Mouse (Mus musculus): ENCODE results near the gene Ndufaf2. TPM values are rescaled to one million over a fixed set of nuclear protein-coding genes. Genes with fewer than 3 reads are reported as not detected.

The Ndufaf2 gene
- total RNA-seq (2021) (10 to 100 TPM; 31.2 to 35.6 TPM), polyA plus RNA-seq (2012; rRNA removed) (2.4 and 3.7 TPM in 2 replicates)
- long read RNA-seq, transcript Ndufaf2-201 (4 exons, 678 nt) = major isoform, 11 of 15 reads
- long read RNA-seq, partial matches to known transcripts = 1 of 15 reads
- long read RNA-seq, other reads (novel, unspliced or antisense) = 3 of 15 reads

DNA sequence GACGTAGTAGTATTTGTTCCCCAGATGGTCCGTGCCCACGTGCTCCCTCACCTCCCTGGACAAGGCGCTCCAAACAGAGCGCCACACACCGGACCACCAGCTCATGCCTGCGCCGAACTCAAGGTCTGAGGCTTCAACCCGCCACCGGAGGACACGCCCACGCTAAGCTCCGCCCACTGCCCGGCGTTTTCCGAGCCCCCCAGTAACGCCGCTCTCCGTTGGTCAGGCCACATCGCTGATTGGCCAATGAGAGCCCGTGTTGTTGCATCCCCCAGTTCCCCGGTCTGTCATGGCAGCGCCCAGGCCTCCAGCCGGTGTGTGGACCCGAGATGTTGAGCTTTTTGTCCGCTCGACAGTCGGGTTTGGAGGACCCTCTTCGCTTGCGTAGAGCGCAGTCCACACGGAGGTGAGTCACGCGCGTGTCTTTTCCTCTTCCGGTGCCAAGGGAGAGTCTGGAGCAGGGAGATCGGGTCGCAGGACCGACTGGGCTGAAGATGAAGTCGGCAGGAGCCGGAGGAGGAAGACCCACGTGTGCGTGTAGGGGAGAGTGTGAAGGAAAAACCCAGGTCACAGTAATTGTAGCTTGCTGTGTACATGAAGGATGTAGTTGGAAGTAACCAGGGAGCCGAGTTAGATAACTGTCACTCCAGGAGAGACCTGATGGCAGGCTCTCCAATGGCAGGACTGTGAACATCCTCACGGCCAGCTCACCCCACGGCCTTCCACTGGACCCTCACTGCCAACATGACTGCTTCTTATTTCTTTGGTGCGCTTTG, at the start of gene Ndufaf2, which contains the start of gene Ercc8:
TSS of gene Ndufaf2 (minus strand) at position 159 of the 776 bp plus-strand sequence.
TSS of gene Ercc8 (plus strand) at position 267 of the 776 bp plus-strand sequence.
- peak; percentile 97 for DNase-seq

DNA sequence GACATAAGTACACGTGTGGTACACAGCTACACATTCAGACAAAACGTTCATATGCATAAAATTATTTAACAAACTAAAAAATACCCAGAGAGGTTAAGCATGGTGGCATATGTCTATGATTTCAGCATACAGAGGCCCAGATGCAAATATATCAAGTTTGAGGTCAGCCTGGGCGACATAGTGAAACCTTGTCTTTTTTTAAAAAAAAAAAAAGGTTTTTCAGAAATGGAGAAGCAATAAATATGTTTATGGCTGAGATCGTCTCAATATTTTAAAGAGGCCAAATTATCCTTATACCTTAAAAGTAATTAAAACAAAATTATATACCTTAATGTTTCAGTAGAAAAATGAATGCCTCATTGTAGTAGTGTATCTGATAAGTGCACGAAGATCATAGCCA, 49.7 kb upstream of the Ndufaf2 start:
- DNase-seq = no peak

DNA sequence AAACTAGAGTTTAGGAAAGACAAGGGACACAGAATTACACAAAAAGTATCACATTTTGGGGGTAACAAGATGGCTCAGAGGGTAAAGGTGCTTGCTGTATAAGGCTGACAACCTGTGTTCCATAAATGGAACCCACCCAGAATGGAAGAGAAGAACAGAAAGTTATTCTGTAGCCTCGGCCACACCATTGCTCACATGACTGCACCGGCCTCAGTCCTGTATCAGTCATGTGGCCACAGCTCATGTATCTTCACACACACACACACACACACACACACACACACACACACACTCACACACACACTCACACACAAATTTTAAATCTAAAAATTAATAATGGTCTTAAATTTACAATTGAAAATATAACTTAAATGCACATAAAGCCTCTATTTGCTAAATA, 49.0 kb upstream of the Ndufaf2 start:
- DNase-seq = no peak

DNA sequence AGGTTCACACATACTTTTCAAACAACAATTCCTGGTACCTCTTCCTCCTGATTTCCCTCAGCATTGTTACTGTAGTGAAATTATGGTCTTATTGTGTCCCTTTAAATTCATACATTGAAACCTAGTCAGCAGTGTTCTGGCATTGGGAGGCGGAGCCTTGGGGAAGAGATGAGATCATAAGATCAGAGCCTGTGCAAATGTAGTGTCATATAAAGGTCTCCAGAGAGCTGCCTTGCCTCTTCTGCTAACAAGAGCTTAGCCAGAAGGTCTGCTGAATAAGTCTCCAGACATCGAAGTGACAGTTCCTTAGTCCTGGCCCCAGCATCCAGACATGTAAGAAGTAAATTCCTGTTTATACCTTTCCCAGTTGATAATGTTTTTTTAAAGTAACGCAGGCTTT, 46.4 kb upstream of the Ndufaf2 start:
- peak; percentile 6 for DNase-seq

DNA sequence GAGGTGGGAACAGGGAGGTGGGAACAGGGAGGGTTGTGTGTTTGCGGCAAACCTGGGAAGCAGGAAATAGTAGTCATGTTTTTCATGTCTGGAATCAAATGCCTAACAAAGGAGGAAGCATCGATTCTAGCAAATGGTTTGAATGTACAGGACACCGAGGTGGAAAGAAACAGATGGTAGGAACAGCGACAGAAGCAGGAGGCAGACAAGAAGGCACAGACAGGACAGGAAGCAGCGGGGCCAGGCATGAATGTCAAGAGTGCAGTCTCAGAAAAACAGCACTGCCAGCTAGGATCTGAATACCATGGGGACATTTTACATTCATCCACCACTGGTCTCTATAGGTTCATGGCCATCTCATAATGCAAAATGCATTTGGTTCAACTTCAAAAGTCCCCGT, 37.1 kb upstream of the Ndufaf2 start:
- no peak for DNase-seq

DNA sequence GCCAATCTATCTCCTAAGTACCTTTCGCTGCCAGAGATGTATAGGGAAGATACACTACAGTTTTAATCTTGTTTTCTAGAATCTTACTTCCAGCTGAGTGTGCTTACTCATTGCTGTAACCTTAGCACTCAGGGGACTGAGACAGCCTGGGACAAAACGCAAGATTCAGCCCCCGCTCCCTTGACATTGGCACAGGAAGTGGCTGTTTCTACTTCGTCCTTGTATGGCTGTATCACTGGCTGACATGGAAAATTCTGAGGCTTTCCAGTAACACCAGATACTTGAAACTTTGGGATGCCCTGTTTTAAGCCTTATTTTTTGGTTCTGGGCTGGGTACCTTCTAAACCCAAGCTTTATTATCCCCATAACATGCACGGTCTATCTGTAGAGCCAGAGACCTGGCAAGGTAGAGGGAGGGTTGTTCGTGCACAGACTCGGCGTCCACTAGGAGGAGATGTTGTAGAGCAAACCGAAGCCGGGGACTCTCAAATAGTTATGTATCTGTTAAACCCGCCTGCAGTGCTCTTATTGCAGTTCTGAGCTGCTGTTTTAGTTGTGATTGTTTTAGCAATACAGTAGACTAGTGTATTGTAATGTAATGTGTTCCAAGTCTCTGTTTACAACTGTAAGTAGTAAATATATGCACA, 32.8 kb upstream of the Ndufaf2 start:
- peak; percentile 50 for DNase-seq

DNA sequence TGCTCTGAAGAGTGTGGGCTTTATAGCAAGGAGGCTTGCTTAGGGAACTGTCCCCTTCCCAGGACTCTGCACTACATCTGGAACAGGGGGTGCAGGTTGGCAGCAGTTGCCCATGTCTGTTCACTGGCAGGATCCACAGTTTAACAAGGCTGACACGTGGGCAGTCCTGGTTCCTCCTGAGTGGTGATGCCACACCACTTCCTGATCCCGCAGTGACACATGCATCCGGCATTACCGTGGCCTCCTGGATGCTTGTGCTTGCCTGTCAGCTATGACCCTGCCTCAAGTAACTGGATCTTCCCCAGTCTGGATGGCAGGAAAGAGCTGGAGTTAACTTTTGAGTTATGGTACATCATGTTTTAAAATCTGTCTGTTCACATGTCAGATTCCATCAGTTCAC, 29.6 kb upstream of the Ndufaf2 start:
- DNase-seq = no peak

DNA sequence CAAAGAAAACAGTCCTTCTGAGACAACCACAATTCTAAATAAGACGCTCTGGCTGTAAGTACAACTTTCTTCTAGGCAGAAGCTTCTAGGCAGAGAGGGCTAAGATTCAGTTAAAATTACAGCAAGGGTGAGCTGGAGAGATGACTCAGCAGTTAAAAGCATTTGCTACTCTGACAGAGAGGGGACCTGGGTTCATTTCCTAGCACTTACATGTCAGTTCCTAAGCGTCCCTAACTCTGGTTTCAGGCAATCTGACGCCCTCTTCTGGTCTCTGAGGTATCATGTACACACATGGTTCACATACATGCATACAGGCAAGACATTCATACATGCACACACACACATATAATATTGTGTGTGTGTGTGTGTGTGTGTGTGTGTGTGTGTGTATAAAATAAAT, 27.1 kb upstream of the Ndufaf2 start:
- no peak for DNase-seq

DNA sequence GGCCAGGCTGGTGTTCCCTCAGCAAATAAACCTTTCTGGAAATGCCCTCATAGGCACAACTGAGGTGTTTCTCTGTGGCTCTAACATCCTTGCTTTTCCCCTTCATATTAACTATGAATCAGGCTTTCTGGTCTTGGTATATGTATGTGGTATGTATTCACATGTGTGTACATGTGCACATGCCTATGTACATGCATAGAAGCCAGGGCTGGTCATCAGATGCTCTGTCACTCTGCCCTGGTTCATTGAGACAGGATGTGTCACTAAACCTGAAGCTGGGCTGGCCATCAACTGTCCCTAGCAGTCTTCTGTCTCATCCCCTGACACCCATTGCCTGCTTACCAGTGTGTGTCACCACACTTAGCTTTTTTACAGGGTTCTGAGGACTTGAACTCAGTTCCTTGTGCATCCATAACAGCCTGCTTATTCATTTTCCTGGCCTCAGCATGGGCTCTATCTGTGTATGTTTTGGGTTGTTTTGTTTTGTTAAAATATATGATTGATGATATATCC, 26.4 kb upstream of the Ndufaf2 start:
- DNase-seq = no peak

DNA sequence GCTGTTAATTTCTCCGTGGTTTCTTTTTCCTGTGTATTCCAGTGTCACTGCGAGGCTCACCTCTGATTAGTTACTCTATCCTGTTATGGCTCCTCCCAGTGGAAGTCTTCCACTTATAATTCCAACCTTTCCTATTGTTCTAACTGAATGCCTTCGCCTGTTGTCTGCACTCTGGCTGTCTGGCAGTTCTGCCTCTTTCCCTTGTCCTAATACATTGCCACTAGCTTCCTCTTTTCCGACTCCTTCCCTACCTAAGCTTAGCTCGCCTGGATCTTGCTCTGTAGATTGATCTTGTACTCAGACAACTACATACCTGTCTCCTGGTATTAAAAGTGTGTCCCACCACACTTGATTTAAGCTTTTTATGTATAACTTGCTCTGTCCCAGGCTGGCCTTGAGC, 22.4 kb upstream of the Ndufaf2 start:
- no peak for DNase-seq

DNA sequence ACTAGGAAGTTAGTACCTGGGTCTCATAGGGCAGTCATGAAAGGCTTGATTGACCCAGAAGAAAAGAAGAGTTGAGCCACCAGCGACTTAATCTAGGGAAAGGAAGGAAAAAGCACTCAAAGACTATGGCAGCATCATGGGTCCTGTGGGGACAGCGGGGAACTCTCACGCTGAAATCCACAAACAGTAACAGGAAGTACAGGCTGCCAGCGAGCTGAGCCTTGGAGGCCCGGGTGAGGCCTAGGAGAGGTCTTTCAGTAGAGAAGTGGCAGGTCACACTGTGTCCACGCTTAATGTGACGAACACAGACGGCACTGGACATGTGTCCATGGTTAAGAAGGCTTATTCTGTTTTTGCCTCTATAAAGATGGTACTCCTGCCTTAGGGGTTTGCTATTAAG, 21.2 kb upstream of the Ndufaf2 start:
- no peak for DNase-seq

DNA sequence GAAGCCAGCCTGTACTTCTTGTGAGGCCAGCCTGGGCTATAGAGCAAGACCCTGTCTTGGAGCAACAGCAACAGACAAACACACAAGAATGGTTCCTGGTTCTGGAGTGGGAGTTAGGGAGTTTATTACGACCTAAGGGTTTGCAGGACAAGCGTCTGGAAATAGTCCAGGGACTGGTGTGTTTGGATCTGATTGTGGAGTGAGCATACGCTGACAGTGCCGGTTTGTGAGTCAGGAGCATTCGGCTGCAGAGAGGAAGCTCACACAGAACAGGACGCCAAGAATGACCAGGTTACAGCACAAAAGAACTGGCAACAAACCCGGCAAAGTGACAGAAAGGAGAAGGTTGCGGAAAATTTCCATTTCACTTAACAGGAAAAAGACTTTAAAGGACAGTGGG, 12.1 kb upstream of the Ndufaf2 start:
- DNase-seq = no peak

DNA sequence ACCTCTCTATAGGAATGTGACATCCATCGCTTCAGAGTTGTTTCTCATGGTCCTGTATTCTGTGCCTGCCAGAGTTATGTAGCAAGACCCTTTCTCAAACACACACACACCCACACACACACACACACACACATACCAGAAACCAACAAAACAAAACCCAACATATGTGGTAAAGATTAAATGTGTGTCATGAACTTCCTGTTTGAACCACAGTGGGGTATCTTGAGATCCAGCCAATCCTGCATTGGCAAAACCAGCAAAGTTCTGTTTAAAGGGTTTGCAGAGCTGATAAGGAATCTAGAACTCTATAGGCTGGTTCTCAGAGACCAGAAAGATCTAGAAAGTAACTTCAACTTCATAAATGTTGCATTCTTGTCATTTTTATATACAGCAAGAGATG, 11.6 kb upstream of the Ndufaf2 start:
- no peak for DNase-seq

DNA sequence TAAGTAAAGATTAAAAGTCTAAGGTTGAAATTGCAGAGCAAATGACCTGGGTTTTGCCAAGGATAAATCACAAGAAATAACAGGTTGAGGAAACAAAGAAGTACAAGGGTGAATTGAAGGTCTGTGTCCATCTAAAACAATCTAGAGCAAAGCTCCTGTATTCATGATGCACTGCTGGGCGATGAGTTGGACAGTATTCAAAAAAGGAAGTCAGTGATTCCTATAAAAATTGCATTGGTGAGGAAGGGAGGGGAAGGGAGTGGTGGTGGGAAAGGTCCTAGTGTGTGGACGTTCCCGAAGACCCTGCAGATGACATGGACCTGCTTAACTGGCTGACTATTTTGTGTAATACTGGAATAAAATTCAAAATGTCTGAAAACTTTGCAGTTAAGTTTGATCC, 6.2 kb upstream of the Ndufaf2 start:
- DNase-seq = no peak

DNA sequence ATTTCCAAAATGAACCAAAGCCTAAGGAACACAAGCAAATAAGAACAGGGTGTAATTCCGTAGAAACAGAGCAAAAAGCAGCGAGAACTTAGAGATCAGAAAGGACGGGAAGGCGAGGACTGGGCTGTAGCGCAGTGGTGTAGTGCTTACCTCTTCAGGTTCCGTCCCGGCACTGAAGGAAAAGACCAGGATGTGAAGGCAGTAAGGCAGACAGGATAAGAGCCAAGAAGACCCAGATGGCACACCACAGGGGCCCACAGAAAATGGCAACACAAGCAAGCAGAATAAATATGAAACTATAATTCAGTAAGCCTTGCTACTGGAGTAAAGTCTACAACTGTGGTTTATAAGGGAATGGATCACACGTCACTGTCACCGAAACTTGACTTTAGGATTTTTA, 5.5 kb upstream of the Ndufaf2 start:
- no peak for DNase-seq

DNA sequence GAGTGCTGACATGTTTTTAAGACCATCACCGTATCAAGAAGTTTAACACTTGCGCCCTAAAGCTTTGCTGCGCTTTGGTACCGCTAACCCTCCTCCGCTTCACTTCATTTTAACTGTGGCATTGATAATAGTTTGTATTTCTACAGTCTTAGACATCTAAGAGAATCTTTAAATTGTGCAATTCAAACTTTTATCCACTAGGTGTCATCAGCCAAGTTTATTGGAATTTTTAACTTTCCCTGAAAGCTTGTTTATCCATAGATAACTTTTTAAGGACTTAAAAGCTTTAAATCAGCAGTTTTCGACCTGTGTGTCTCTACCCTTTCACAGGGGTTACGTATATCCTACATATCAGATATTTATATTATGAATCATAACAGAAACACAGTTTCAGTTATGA, 1.5 kb upstream of the Ndufaf2 start:
- DNase-seq = no peak

DNA sequence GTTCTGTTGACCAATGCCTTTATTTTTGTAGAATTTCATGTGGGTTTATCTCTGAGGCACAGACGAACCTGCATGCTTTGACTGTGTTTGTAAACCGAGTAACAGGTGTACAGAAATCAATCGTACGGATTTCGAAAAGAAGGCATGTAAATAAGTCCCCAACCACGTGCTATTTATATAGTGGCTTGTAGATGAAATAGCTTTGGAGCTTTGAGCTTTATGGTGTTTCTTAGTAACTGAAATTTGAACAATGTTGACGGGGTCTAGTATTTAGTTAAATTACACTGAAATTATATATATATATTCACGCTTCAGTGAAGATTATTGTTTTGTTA, 785 bp upstream of the Ndufaf2 start:
- no peak for DNase-seq

DNA sequence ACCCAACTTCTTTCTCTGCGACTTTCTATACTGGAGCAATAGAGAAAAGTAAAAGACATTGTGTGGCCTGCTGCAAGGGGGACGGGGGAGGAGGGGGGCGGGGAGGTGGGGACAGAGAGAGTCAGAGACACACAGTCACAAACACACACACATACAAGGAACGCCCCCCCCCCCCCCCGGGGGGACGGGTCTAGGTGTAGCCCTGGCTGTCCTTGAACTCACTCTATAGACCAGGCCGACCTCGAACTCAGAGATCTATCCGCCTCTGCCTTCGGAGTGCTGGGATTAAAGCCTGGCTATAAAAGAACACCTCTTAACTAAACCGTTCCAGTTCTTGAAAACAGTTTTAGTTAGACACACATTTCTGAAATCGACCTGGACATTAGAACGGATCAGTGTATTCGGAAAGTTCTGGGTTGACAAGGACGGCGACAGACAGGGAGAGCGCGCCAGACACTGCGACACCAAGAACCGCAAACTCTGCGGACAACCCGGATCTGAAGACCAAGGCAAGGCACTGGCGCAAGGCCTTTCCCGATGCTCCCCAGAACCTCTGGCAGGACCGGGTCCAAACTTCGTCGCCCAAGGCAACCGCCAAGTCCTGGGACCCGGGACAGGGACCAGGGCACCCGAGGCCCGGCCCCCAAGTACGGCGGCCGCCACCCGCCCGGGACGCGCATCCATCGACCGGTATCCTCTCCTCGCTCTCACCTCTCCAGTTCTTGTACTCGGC, 525 bp downstream of the Ndufaf2 start:
- DNase-seq = no peak

DNA sequence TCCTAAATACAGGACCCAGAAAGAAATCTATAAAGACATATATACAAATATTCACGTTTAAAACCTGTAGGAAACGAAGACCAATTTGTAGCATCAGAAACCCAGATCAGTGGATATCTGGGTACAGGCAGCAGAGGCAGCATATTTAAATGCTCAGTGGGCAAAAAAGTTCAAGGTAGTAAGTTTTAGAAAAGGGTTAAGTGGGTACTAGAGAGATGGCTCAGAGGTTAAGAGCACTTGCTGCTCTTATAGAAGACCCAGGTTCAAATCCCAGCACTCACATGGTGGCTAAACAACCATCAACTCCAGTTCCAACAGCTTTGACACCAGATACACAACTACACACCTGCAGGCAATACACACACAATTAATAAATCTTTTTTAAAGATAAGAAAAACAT, 1.3 kb downstream of the Ndufaf2 start:
- DNase-seq = no peak

DNA sequence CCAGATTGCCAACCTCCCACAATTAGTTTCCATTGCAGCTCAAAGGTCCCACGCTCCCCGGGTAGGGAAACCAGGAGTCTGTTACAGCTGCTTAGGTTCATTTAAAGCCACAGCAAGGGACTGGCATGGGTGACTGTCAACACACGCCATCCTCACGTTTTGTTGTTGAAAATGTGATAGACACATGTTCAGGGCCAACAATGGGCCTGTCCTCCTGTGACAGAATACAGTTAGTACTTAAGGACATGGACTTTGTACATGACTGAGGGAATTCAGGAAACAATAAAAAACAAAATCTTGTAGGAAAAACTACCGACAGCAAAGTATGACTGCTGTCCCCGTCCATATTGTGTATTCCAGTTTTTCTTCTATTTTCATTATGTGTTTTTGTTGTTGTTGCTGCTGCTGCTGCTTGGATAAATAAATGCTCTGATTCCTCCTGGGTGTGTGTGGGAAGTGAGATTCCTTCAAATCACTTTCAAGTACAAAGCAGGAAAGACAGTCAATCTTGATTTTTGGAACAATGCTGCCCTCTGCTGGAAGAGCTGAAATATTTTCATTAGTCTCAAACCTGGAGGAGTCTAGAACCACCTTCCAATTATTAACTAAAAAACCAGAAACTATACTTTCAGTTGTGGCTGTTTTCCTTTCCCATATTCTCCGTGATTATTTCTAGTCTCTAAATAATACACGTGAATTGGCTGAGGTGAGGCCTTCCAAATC, 5.6 kb downstream of the Ndufaf2 start:
- peak; percentile 53 for DNase-seq

DNA sequence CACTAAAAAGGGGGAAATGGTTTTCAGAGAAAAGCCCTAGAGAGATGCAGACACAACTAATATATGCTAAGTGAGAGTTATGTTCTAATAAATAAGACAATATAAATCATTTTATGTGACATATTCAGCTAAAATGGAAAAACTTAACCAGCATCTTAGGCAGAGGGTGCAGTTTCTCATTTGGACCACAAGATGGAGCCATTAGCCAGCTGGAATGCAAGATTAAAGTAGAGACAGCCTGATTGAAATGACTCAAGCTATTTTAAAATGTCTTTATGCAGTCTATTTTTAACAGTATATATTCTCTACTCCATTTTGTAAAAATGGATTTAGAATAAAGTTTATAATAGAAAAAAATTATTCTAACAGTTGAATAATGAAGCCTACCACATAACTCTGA, 6.6 kb downstream of the Ndufaf2 start:
- DNase-seq = no peak

DNA sequence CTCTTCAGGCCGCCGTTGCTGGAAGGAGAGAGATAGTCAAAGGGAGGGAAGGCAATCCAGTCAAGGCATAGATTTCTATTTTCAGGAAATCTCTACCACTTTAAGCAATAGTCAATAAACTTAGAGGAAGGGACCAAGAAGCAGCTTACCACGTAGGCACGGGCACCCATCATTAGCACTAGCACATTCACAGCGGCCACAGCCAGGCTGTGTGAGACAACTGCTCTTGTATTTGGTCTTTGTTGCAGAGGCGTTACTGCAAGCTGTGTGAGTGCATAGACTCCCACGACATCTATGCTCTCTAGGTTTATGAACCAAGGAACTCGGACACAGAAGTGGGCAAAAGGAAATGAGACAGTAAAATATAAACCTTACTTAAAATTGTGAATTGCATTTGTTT, 14.3 kb downstream of the Ndufaf2 start:
- DNase-seq = no peak
